Mouse (Mus musculus) thymus, postnatal 0 days (tissue): Measurements from ENCODE around the gene Sulf2. TPM values are rescaled to one million over a fixed set of nuclear protein-coding genes. Genes with fewer than 3 reads are reported as not detected.

Source experiments
- polyA plus RNA-seq: library from polyadenylated mRNA; unstranded; fragments of >200 nt; fragmentation: Nextera tagmentation; extraction: Ambion mirVana; gene quantifications from 2 replicates; pipeline ENCODE4 v1.2.1, GENCODE M21; 2015

Sulf2 gene
- polyA plus RNA-seq, 1 experiment from 2014 or later, result 9.4 TPM

Other genes starting within 250 kb of the Sulf2 start
- gene Ncoa3, start 163.0 kb downstream of the Sulf2 start, polyA plus RNA-seq, result 18.2 and 20.4 TPM in 2 replicates